Mouse (Mus musculus): ENCODE data around the gene Slc16a8. TPM values are rescaled to one million over a fixed set of nuclear protein-coding genes. Genes with fewer than 3 reads are reported as not detected.

Gene Slc16a8
- polyA plus RNA-seq, 1 experiment from 2014 or later: 0.19 TPM

Other genes starting within 250 kb of the Slc16a8 start
- 516 and 576 TPM in 2 replicates for gene H1f0, start 226.3 kb downstream of the Slc16a8 start, polyA plus RNA-seq (2015; fragmentation: Nextera tagmentation; extraction: Ambion mirVana)
- gene Galr3, start 212.9 kb downstream of the Slc16a8 start, polyA plus RNA-seq (2015; fragmentation: Nextera tagmentation; extraction: Ambion mirVana): not detected in 2 replicates
- gene Ankrd54, start 191.9 kb downstream of the Slc16a8 start, polyA plus RNA-seq (2015; fragmentation: Nextera tagmentation; extraction: Ambion mirVana): 52.6 and 56.7 TPM in 2 replicates
- gene Eif3l, start 179.6 kb downstream of the Slc16a8 start, polyA plus RNA-seq (2015; fragmentation: Nextera tagmentation; extraction: Ambion mirVana): 196 and 209 TPM in 2 replicates
- gene Micall1, start 145.9 kb downstream of the Slc16a8 start, polyA plus RNA-seq (2015; fragmentation: Nextera tagmentation; extraction: Ambion mirVana): 6.9 and 7.8 TPM in 2 replicates
- 255 and 267 TPM in 2 replicates for gene Polr2f, start 113.8 kb downstream of the Slc16a8 start, polyA plus RNA-seq (2015; fragmentation: Nextera tagmentation; extraction: Ambion mirVana)
- gene 1700088E04Rik, start 113.5 kb downstream of the Slc16a8 start, polyA plus RNA-seq (2015; fragmentation: Nextera tagmentation; extraction: Ambion mirVana): 16.3 and 18.3 TPM in 2 replicates
- 0.67 and 0.82 TPM in 2 replicates for gene Sox10, start 89.5 kb downstream of the Slc16a8 start, polyA plus RNA-seq (2015; fragmentation: Nextera tagmentation; extraction: Ambion mirVana)
- gene Pick1, start 25.6 kb downstream of the Slc16a8 start, polyA plus RNA-seq (2015; fragmentation: Nextera tagmentation; extraction: Ambion mirVana): 41.2 and 48.4 TPM in 2 replicates
- gene Gm49486, start 25.4 kb downstream of the Slc16a8 start, polyA plus RNA-seq (2015; fragmentation: Nextera tagmentation; extraction: Ambion mirVana): 0.28 and 0.67 TPM in 2 replicates
- gene Baiap2l2, start 30.8 kb upstream of the Slc16a8 start, polyA plus RNA-seq (2015; fragmentation: Nextera tagmentation; extraction: Ambion mirVana): 4.1 and 6.2 TPM in 2 replicates
- gene Pla2g6, start 73.6 kb upstream of the Slc16a8 start, polyA plus RNA-seq (2015; fragmentation: Nextera tagmentation; extraction: Ambion mirVana): 20.1 and 22.4 TPM in 2 replicates
- 5.2 and 6.5 TPM in 2 replicates for gene Maff, start 91.9 kb upstream of the Slc16a8 start, polyA plus RNA-seq (2015; fragmentation: Nextera tagmentation; extraction: Ambion mirVana)
- gene Tmem184b, start 148.8 kb upstream of the Slc16a8 start, polyA plus RNA-seq (2015; fragmentation: Nextera tagmentation; extraction: Ambion mirVana): 71.1 and 78.2 TPM in 2 replicates
- gene Csnk1e, start 200.8 kb upstream of the Slc16a8 start, polyA plus RNA-seq (2015; fragmentation: Nextera tagmentation; extraction: Ambion mirVana): 54.7 and 58.0 TPM in 2 replicates